Mouse (Mus musculus) brain, embryonic 14.5 days (tissue): Measurements from ENCODE around the gene Ppm1g.

ENCODE experiments used
- CTCF ChIP-seq: fragments of 200-500 bp; IDR thresholded peaks from 2 replicates; pipeline ENCODE4 v1.5.1; 2012; ENCODE audit warnings: inconsistent platforms, mild to moderate bottlenecking, moderate library complexity, borderline replicate concordance; ENCODE audit not compliant: insufficient read depth, insufficient read length; ENCODE audit errors: extremely low read depth
- POLR2A ChIP-seq: fragments of 200-500 bp; IDR thresholded peaks from 2 replicates; pipeline ENCODE4 v1.6.1; 2012; ENCODE audit warnings: mild to moderate bottlenecking, inconsistent platforms, borderline replicate concordance; ENCODE audit not compliant: poor library complexity, insufficient read depth, insufficient read length, severe bottlenecking; ENCODE audit errors: extremely low read depth

GRCm38 (mm10) chr5:31199321-31199892, 21.1 kb downstream of the Ppm1g start:
- TF ChIP-seq CTCF (no peak), POLR2A (no peak)
